Mouse (Mus musculus) left cerebral cortex, postnatal 36 days (tissue): Measurements from ENCODE around the gene Sntb2. TPM values are rescaled to one million over a fixed set of nuclear protein-coding genes. Genes with fewer than 3 reads are reported as not detected.

ENCODE experiments used
- DNase-seq, 2 experiments: peaks; one replicate each; pipeline ENCODE4 v3.0.0; 2021 to 2022; ENCODE audit warnings: low spot score in 2 of 2, mixed read lengths in 1 of 2
- intact Hi-C: fragments of 180-260 bp; cut with DNase I; formaldehyde crosslinking; loops from one replicate; pipeline ENCODE4 v1.15.1; 2025
- total RNA-seq, 2 experiments: library from RNA; stranded (reverse); gene quantifications; 2 replicates each; pipeline ENCODE4 v1.2.3; 2021

Gene Sntb2
- total RNA-seq, 2 experiments from 2014 or later: 13.7 to 17.0 TPM

- no peak for DNase-seq
- intact Hi-C loops: no loop called here
Observed at GRCm38 (mm10) chr8:107065511-107066496, 130.3 kb downstream of the Sntb2 start, which contains the start of gene Tmed6. TSS of gene Tmed6 (minus strand) at chr8:107065644.

Other genes with a start within 250 kb of the Sntb2 start
- 1 to 10 TPM; 1.1 to 1.6 TPM for gene Has3, start 65.5 kb upstream of the Sntb2 start, total RNA-seq
- gene Utp4, start 42.1 kb upstream of the Sntb2 start, total RNA-seq: 10 to 100 TPM; 30.0 to 35.2 TPM
- 100 to 1,000 TPM; 114 to 119 TPM for gene Vps4a, start 95.5 kb downstream of the Sntb2 start, total RNA-seq
- gene Pdf, start 112.9 kb downstream of the Sntb2 start, total RNA-seq: 10 to 100 TPM; 26.6 to 29.3 TPM
- 10 to 100 TPM; 27.2 to 27.8 TPM for gene Cog8, start 120.9 kb downstream of the Sntb2 start, total RNA-seq
- gene Nip7, start 121.1 kb downstream of the Sntb2 start, total RNA-seq: 10 to 100 TPM; 42.2 to 43.8 TPM
- gene Tmed6, start 129.9 kb downstream of the Sntb2 start, total RNA-seq: not detected
- gene Terf2, start 160.8 kb downstream of the Sntb2 start, total RNA-seq: 10 to 100 TPM; 37.9 to 38.3 TPM
- 10 to 100 TPM; 88.3 to 91.7 TPM for gene Cyb5b, start 214.9 kb downstream of the Sntb2 start, total RNA-seq